Mouse (Mus musculus) stomach, embryonic 16.5 days (tissue): ENCODE results near the gene Stam2. TPM values are rescaled to one million over a fixed set of nuclear protein-coding genes. Genes with fewer than 3 reads are reported as not detected.

Experiments used
- ATAC-seq: fragments of 200-750 bp; cut with Nextera tagmentation; 2 replicates; pipeline ENCODE4 v1.8.0; 2017; ENCODE audit warnings: moderate number of reproducible peaks, moderate TSS enrichment; ENCODE audit not compliant: insufficient read depth, low FRiP score
- H3K27ac ChIP-seq: fragments of 300-500 bp; sonication (generic); 2 replicates; pipeline ENCODE4 v1.5.1; 2014; ENCODE audit warnings: low read length
- H3K27me3 ChIP-seq: fragments of 300-500 bp; sonication (generic); 2 replicates; pipeline ENCODE4 v1.6.1; 2014; ENCODE audit warnings: low read length, control low read depth, mixed read lengths; ENCODE audit not compliant: control insufficient read depth, insufficient read depth
- H3K36me3 ChIP-seq: fragments of 300-500 bp; sonication (generic); 2 replicates; pipeline ENCODE4 v1.6.1; 2014; ENCODE audit warnings: low read length; ENCODE audit not compliant: control insufficient read depth, insufficient read depth
- H3K4me1 ChIP-seq: fragments of 300-500 bp; sonication (generic); 2 replicates; pipeline ENCODE4 v1.6.1; 2014; ENCODE audit warnings: low read length, control low read depth, mixed read lengths; ENCODE audit not compliant: control insufficient read depth, insufficient read depth
- H3K4me2 ChIP-seq: fragments of 300-500 bp; sonication (generic); 2 replicates; pipeline ENCODE4 v1.6.1; 2014; ENCODE audit warnings: low read depth, low read length, mixed read lengths
- H3K4me3 ChIP-seq: fragments of 300-500 bp; sonication (generic); replicated peaks from 2 replicates; pipeline ENCODE4 v1.5.1; 2014; ENCODE audit warnings: mild to moderate bottlenecking, low read length
- H3K9ac ChIP-seq: fragments of 300-500 bp; sonication (generic); 2 replicates; pipeline ENCODE4 v1.6.1; 2014; ENCODE audit warnings: low read length
- H3K9me3 ChIP-seq: fragments of 300-500 bp; sonication (generic); replicated peaks from 2 replicates; pipeline ENCODE4 v1.6.1; 2016; ENCODE audit warnings: low read length, control low read depth; ENCODE audit not compliant: control insufficient read depth
- WGBS: fragments of 180-500 bp; shearing (Covaris S2); extraction: QIAGEN DNeasy Blood & Tissue Kit; methylation state at CpG from one replicate; pipeline ENCODE4 v1.1.7; 2014; 5-methylcytosine and 5-hydroxymethylcytosine counted together
- polyA plus RNA-seq: library from polyadenylated mRNA; unstranded; fragments of >200 nt; fragmentation: Nextera tagmentation; extraction: Ambion mirVana; gene quantifications from 2 replicates; pipeline ENCODE4 v1.2.1, GENCODE M21; 2015

Stam2 gene
- polyA plus RNA-seq, 1 experiment from 2014 or later = 37.2 TPM

GRCm38 (mm10) chr2:52733659-52734058 is 8.4 kb downstream of the Stam2 start:
- no peak; the same call in 1 of the 2 replicates for ATAC-seq
- Histone ChIP-seq H3K27ac (no peak overlapping the region), H3K4me3 (no peak overlapping the region), H3K9ac (no peak overlapping the region), H3K4me1 (peaks cover 2% of the 10 kb centered on the region; the same call in 1 of the 2 replicates), H3K27me3 (no peaks in the 10 kb centered on the region), H3K9me3 (no peaks in the 10 kb centered on the region), H3K36me3 (no peaks in the 10 kb centered on the region), H3K4me2 (no peak overlapping the region)
- 82% methylated on average over 7 of the region's 7 CpGs for WGBS

- H3K27me3 ChIP-seq = no peaks in the 10 kb centered on the region
- no peak overlapping the region for H3K4me2 ChIP-seq
- no peaks in the 10 kb centered on the region for H3K4me1 ChIP-seq
- H3K4me3 ChIP-seq = no peak overlapping the region
- no peak for ATAC-seq
- H3K9me3 ChIP-seq = no peaks in the 10 kb centered on the region
- no peaks in the 10 kb centered on the region for H3K36me3 ChIP-seq
- WGBS = 90% methylated on average over 7 of the region's 7 CpGs
- no peak overlapping the region for H3K9ac ChIP-seq
- H3K27ac ChIP-seq = no peak overlapping the region
These were observed 9.5 kb downstream of the Stam2 start for GRCm38 (mm10) chr2:52732611-52733010.

- 80% methylated on average over 5 of the region's 5 CpGs for WGBS
- no peak overlapping the region for H3K27ac ChIP-seq
These were observed 10.1 kb downstream of the Stam2 start for GRCm38 (mm10) chr2:52732001-52732400.

GRCm38 (mm10) chr2:52730891-52731290 is 11.2 kb downstream of the Stam2 start:
- Histone ChIP-seq H3K27me3 (no peaks in the 10 kb centered on the region), H3K27ac (no peak overlapping the region), H3K36me3 (no peaks in the 10 kb centered on the region), H3K9ac (no peak overlapping the region), H3K4me1 (no peaks in the 10 kb centered on the region), H3K9me3 (no peaks in the 10 kb centered on the region), H3K4me3 (no peak overlapping the region), H3K4me2 (no peak overlapping the region)
- ATAC-seq = no peak
- 88% methylated on average over 6 of the region's 6 CpGs for WGBS

More at GRCm38 (mm10) chr2:52732001-52732400, 10.1 kb downstream of the Stam2 start:
- no peaks in the 10 kb centered on the region for H3K4me1 ChIP-seq
- no peaks in the 10 kb centered on the region for H3K36me3 ChIP-seq
- H3K27me3 ChIP-seq = no peaks in the 10 kb centered on the region
- no peaks in the 10 kb centered on the region for H3K9me3 ChIP-seq
- H3K4me3 ChIP-seq = no peak overlapping the region
- no peak for ATAC-seq
- no peak overlapping the region for H3K4me2 ChIP-seq
- no peak overlapping the region for H3K9ac ChIP-seq

- peak overlapping the region; percentile 27; the same call in 1 of the 2 replicates for H3K4me2 ChIP-seq
- no peaks in the 10 kb centered on the region for H3K36me3 ChIP-seq
- no peak overlapping the region for H3K9ac ChIP-seq
- no peaks in the 10 kb centered on the region for H3K4me1 ChIP-seq
- H3K27ac ChIP-seq = no peak overlapping the region
- no peaks in the 10 kb centered on the region for H3K27me3 ChIP-seq
- H3K9me3 ChIP-seq = no peaks in the 10 kb centered on the region
- 36% methylated on average over 13 of the region's 13 CpGs for WGBS
- H3K4me3 ChIP-seq = 0 out of 2 replicates have a peak overlapping the region, but pooled peaks have one; percentile 5
- ATAC-seq = peak; percentile 58; the same call in 1 of the 2 replicates
These were observed 21.7 kb downstream of the Stam2 start for GRCm38 (mm10) chr2:52720231-52721025.

- no peaks in the 10 kb centered on the region; the same call in 1 of the 2 replicates for H3K36me3 ChIP-seq
- no peaks in the 10 kb centered on the region for H3K9me3 ChIP-seq
- ATAC-seq = no peak
- 94% methylated on average over 5 of the region's 5 CpGs for WGBS
- H3K27ac ChIP-seq = no peak overlapping the region
- no peaks in the 10 kb centered on the region for H3K27me3 ChIP-seq
- H3K4me1 ChIP-seq = no peaks in the 10 kb centered on the region
- H3K9ac ChIP-seq = no peak overlapping the region
- no peak overlapping the region for H3K4me3 ChIP-seq
- H3K4me2 ChIP-seq = no peak overlapping the region
These were observed 25.0 kb downstream of the Stam2 start for GRCm38 (mm10) chr2:52717076-52717475.

GRCm38 (mm10) chr2:52715538-52715937 is 26.5 kb downstream of the Stam2 start:
- H3K9ac ChIP-seq = no peak overlapping the region
- H3K36me3 ChIP-seq = no peaks in the 10 kb centered on the region; the same call in 1 of the 2 replicates
- H3K4me1 ChIP-seq = no peaks in the 10 kb centered on the region
- H3K4me2 ChIP-seq = no peak overlapping the region
- no peaks in the 10 kb centered on the region for H3K9me3 ChIP-seq
- H3K4me3 ChIP-seq = no peak overlapping the region
- 92% methylated on average over 6 of the region's 6 CpGs for WGBS
- no peak overlapping the region for H3K27ac ChIP-seq
- no peak for ATAC-seq
- no peaks in the 10 kb centered on the region for H3K27me3 ChIP-seq

- Histone ChIP-seq H3K4me3 (no peak overlapping the region), H3K4me1 (no peaks in the 10 kb centered on the region), H3K27ac (no peak overlapping the region), H3K27me3 (no peaks in the 10 kb centered on the region), H3K36me3 (peaks cover 5% of the 10 kb centered on the region; the same call in 1 of the 2 replicates), H3K9ac (no peak overlapping the region), H3K9me3 (no peaks in the 10 kb centered on the region), H3K4me2 (no peak overlapping the region)
- 93% methylated on average over 4 of the region's 4 CpGs for WGBS
- ATAC-seq = no peak
These were observed 28.0 kb downstream of the Stam2 start for GRCm38 (mm10) chr2:52714111-52714510.

GRCm38 (mm10) chr2:52710804-52711203 is 31.3 kb downstream of the Stam2 start:
- Histone ChIP-seq H3K9me3 (no peaks in the 10 kb centered on the region), H3K27me3 (no peaks in the 10 kb centered on the region), H3K4me3 (no peak overlapping the region), H3K27ac (no peak overlapping the region), H3K4me2 (no peak overlapping the region), H3K4me1 (no peaks in the 10 kb centered on the region), H3K36me3 (peaks cover 9% of the 10 kb centered on the region), H3K9ac (no peak overlapping the region)
- ATAC-seq = no peak
- 86% methylated on average over 2 of the region's 2 CpGs for WGBS
